Mouse (Mus musculus) midbrain, postnatal 0 days (tissue): ENCODE measurements around the gene Asb6. TPM values are rescaled to one million over a fixed set of nuclear protein-coding genes. Genes with fewer than 3 reads are reported as not detected.

Experiments
- ATAC-seq: fragments of 200-750 bp; cut with Nextera tagmentation; 2 replicates; pipeline ENCODE4 v1.8.0; 2017; ENCODE audit warnings: moderate number of reproducible peaks, mild to moderate bottlenecking, moderate TSS enrichment, moderate library complexity; ENCODE audit not compliant: low FRiP score
- DNase-seq: peaks from one replicate; pipeline ENCODE4 v3.0.0-alpha.2; 2015; ENCODE audit warnings: low spot score
- H3K27ac ChIP-seq: fragments of 300-500 bp; sonication (generic); 2 replicates; pipeline ENCODE4 v1.5.1; 2014; ENCODE audit warnings: low read depth, mild to moderate bottlenecking, low read length, mixed read lengths
- H3K27me3 ChIP-seq: fragments of 300-500 bp; sonication (generic); 2 replicates; pipeline ENCODE4 v1.6.1; 2014; ENCODE audit warnings: low read length, control low read depth, mixed read lengths; ENCODE audit not compliant: insufficient read depth
- H3K36me3 ChIP-seq: fragments of 300-500 bp; sonication (generic); 2 replicates; pipeline ENCODE4 v1.6.1; 2014; ENCODE audit warnings: low read length, control low read depth, mixed read lengths; ENCODE audit not compliant: insufficient read depth
- H3K4me1 ChIP-seq: fragments of 300-500 bp; sonication (generic); 2 replicates; pipeline ENCODE4 v1.6.1; 2014; ENCODE audit warnings: mild to moderate bottlenecking, control low read depth, antibody characterized with exemption, low read length, mixed read lengths; ENCODE audit not compliant: insufficient read depth
- H3K4me2 ChIP-seq: fragments of 300-500 bp; sonication (generic); 2 replicates; pipeline ENCODE4 v1.6.1; 2014; ENCODE audit warnings: low read depth, mild to moderate bottlenecking, low read length, mixed read lengths; ENCODE audit not compliant: poor library complexity, severe bottlenecking
- H3K4me3 ChIP-seq: fragments of 300-500 bp; sonication (generic); 2 replicates; pipeline ENCODE4 v1.5.1; 2014; ENCODE audit warnings: low read depth, mild to moderate bottlenecking, low read length, moderate library complexity
- H3K9ac ChIP-seq: fragments of 300-500 bp; sonication (generic); replicated peaks from 2 replicates; pipeline ENCODE4 v1.6.1; 2014; ENCODE audit warnings: mild to moderate bottlenecking, low read length, moderate library complexity, mixed read lengths; ENCODE audit not compliant: poor library complexity, severe bottlenecking
- H3K9me3 ChIP-seq: fragments of 300-500 bp; sonication (generic); 2 replicates; pipeline ENCODE4 v1.6.1; 2016; ENCODE audit warnings: low read length, control low read depth
- CTCF ChIP-seq: IDR thresholded peaks from 2 replicates; pipeline ENCODE4 v1.5.1; 2016; ENCODE audit warnings: antibody characterized with exemption, mild to moderate bottlenecking
- WGBS: fragments of 180-500 bp; shearing (Covaris S2); extraction: QIAGEN DNeasy Blood & Tissue Kit; methylation state at CpG from one replicate; pipeline ENCODE4 v1.1.7; 2014; 5-methylcytosine and 5-hydroxymethylcytosine counted together
- polyA plus RNA-seq: library from polyadenylated mRNA; unstranded; fragments of >200 nt; fragmentation: Nextera tagmentation; extraction: Ambion mirVana; gene quantifications from 2 replicates; pipeline ENCODE4 v1.2.1, GENCODE M21; 2015
- total RNA-seq: library from RNA; depleted of rRNA; stranded (reverse); fragments of >200 nt; gene quantifications from 2 replicates; pipeline ENCODE4 v1.2.3, GENCODE M21; 2014; rRNA removed

Gene Asb6
- total and polyA plus RNA-seq, 2 experiments from 2014 or later, result 36.1 to 40.7 TPM

DNA sequence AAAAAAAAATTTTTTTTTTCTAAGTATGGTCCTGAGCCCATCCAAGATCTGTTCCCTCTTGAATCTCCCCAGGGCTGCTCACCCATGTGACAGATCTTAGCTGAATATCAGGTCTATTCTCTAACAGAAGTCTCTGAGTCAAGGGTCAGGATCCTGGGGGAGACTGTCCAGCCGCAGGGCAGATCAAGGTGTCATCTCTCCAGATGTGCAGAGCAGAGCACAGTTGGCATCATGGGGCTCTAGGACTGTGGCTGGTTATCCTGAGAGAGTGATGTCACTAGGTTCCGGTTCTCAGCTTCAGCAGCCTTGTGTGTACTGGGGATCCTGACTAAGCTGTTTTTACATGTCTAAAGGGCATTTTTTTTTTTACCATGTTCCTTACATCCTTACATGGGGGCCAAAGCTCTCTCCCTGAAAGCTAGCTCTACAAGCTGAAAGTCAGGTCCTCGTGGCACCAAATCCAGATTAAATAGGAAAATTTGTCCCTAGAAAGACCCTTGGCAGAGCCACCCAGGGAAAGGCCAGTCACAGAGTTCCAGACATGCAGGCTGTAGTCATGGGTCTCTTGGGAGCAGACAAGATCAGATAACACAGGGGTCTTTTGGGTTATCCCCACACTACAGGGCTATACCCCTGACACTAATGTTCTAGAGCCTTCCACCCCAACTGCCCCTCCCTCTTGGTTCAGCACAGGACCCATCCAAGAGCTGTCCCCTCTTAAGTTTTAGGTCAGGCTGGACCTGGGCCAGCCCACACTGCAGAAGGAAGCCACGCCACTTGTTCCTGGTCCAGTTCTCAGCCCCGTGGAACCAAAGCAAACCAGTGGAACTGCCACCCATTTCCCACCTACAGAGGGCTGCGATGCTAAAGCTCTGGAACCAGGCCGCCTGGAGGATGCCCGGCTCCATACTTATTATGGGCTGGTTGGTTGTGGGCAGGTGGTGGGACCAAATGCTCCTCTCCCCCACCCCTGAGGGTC is 47.5 kb downstream of the Asb6 start:
- peaks cover 4% of the 10 kb centered on the region for H3K4me1 ChIP-seq
- H3K36me3 ChIP-seq, result no peaks in the 10 kb centered on the region
- no peak overlapping the region for H3K27ac ChIP-seq
- DNase-seq, result no peak
- H3K27me3 ChIP-seq, result no peaks in the 10 kb centered on the region
- H3K4me2 ChIP-seq, result peak overlapping the region; percentile 50
- H3K4me3 ChIP-seq, result no peak overlapping the region
- WGBS, result 74% methylated on average over 8 of the region's 8 CpGs
- no peaks in the 10 kb centered on the region for H3K9me3 ChIP-seq
- ATAC-seq, result no peak
- H3K9ac ChIP-seq, result peak overlapping the region; percentile 50; the same call in 1 of the 2 replicates
- no peak for TF ChIP-seq CTCF

DNA sequence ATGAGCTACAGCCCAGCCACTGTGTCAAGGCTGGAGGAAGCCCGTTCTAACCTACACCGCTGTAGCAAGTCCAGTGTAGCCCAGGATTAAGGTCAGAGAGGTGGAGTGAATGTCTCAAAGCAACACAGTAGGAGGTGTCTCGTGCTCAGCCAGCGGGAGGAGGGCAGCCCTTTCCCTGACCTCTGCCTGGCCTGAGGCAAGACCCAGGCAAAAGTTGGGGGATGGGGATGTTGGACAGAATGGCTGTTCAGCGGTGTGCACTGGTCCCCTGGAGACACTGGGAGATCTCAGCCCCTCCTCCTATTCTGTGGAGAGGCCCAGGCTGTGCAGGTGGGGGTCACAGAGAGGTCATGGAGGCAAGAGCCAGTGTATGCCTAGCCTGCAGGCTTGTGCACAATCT is 50.9 kb downstream of the Asb6 start:
- Histone ChIP-seq H3K27ac (no peak overlapping the region), H3K4me3 (no peak overlapping the region), H3K27me3 (no peaks in the 10 kb centered on the region), H3K36me3 (no peaks in the 10 kb centered on the region), H3K9ac (no peak overlapping the region), H3K9me3 (no peaks in the 10 kb centered on the region), H3K4me1 (no peaks in the 10 kb centered on the region; the same call in none of the 2 replicates), H3K4me2 (no peak overlapping the region)
- DNase-seq (no peak), ATAC-seq (no peak)
- no peak for TF ChIP-seq CTCF
- 10% methylated on average over 5 of the region's 5 CpGs for WGBS

DNA sequence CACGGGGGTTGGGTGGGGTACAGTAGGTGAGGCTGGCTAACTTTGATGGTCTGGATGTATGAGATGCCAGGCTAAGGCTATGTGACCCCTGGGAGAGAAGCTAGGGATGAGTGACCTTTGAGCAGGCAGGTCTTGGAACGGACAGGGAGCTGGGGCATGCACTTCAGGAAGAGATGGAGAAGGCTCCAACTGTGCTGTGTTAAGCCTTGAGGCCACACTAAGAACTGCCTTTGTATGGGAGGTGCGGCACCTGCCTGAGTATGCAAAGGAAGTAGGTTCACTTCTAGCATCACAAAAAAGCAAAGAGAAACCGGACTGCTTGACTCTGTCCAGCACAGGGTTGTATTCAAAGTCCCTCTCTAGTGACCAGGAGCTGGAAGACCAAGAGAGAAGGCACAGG is 51.9 kb downstream of the Asb6 start:
- DNase-seq (no peak), ATAC-seq (no peak)
- WGBS, result 71% methylated on average over 4 of the region's 4 CpGs
- H3K4me3 ChIP-seq, result no peak overlapping the region
- no peaks in the 10 kb centered on the region for H3K9me3 ChIP-seq
- no peak for TF ChIP-seq CTCF
- no peaks in the 10 kb centered on the region for H3K36me3 ChIP-seq
- no peaks in the 10 kb centered on the region for H3K27me3 ChIP-seq
- H3K4me1 ChIP-seq, result no peaks in the 10 kb centered on the region; the same call in 1 of the 2 replicates
- H3K4me2 ChIP-seq, result no peak overlapping the region
- H3K27ac ChIP-seq, result no peak overlapping the region
- no peak overlapping the region for H3K9ac ChIP-seq

DNA sequence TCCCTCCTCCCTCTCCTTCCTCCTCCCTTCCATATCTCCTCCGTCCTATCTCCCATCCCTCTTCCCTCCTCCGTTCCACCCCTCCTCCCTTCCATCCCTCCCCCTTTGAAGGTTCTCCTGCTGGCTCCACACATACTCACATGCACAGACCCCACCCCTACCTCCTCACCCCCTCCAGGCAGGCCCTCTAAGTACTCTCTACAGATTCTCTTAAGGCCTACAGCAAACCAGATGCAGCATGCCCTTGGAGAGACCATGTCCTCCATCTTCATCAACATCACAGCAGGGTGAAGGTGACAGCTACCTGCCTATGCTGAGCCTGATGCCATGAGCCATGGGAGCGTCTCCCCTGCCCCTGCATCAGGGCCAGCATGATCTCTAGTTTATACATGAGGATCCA is 52.9 kb downstream of the Asb6 start:
- Histone ChIP-seq H3K36me3 (no peaks in the 10 kb centered on the region), H3K4me2 (no peak overlapping the region), H3K4me3 (no peak overlapping the region), H3K27ac (no peak overlapping the region), H3K9ac (no peak overlapping the region), H3K4me1 (no peaks in the 10 kb centered on the region), H3K9me3 (no peaks in the 10 kb centered on the region), H3K27me3 (no peaks in the 10 kb centered on the region)
- WGBS, result 82% methylated on average over 3 of the region's 3 CpGs
- ATAC-seq, result no peak
- no peak for TF ChIP-seq CTCF
- DNase-seq, result no peak

DNA sequence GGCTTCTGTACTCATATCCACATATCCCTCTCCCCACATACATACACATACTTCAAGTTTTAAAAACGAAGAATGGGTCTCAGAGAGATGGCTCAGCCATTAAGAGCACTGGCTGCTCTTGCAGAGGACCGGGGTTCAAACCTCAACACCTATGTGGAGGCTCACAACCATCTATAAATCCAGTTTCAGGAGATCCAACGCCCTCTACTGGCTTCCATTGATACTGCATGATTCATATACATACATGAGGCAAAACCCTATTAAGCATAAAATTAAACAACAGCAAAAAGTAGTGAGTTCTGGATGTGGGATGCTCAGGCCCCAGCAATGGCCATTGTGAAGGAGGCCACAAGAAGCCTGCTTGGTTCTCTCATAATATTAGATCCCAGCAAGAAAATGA is 54.2 kb downstream of the Asb6 start:
- no peak overlapping the region for H3K4me2 ChIP-seq
- no peaks in the 10 kb centered on the region for H3K9me3 ChIP-seq
- no peaks in the 10 kb centered on the region for H3K36me3 ChIP-seq
- H3K27ac ChIP-seq, result no peak overlapping the region
- WGBS, result 62% methylated on average over 3 of the region's 3 CpGs
- no peak for DNase-seq
- H3K4me1 ChIP-seq, result 0 out of 2 replicates have a peak, but pooled peaks cover 2% of the 10 kb centered on the region
- no peaks in the 10 kb centered on the region for H3K27me3 ChIP-seq
- TF ChIP-seq CTCF, result peak; percentile 55
- no peak overlapping the region for H3K9ac ChIP-seq
- no peak overlapping the region for H3K4me3 ChIP-seq
- no peak for ATAC-seq

DNA sequence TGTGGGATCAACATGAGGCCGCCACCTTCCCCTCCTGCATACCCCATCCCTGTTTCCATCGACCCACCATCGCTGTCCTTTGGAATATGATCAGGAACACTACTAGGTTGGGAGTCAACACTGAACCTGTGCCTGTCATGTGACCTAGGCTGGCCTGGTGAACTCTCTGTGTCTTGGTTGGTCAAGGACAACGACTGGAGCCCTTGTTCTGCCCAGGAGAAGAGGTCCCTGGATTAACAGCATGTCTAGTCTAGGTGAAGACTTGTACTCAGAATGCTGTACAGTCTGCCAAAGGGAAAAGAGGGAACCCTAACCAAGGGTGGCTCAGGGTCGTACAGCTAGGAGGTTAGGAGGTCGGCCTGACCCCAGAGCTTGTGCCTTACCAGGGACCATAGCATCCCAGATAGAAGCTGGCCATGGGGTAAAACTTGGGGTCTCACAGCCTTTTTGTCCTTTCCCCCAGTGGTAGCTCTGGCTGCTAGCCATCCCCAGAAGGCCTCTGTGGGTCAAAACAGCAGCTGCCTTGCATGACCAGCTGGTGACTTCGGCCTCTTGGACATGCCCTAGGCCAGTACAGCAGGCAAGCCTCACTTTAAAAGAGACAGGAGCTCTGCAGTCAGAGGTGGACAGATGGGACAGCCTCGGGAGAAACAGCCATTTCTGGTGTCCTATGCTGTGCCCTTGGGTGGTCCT is 56.7 kb downstream of the Asb6 start:
- Histone ChIP-seq H3K4me1 (0 out of 2 replicates have a peak, but pooled peaks cover 2% of the 10 kb centered on the region), H3K9ac (no peak overlapping the region), H3K36me3 (no peaks in the 10 kb centered on the region), H3K4me2 (no peak overlapping the region), H3K4me3 (no peak overlapping the region), H3K27ac (no peak overlapping the region), H3K9me3 (no peaks in the 10 kb centered on the region), H3K27me3 (no peaks in the 10 kb centered on the region)
- TF ChIP-seq CTCF, result no peak
- 83% methylated on average over 8 of the region's 8 CpGs for WGBS
- ATAC-seq (no peak), DNase-seq (no peak)

Other genes with a start within 250 kb of the Asb6 start
- 0.55 and 2.2 TPM in 2 replicates for gene Cstad, start 235.3 kb downstream of the Asb6 start, total RNA-seq
- gene Cstad, start 235.3 kb downstream of the Asb6 start, polyA plus RNA-seq, result 0.64 and 0.70 TPM in 2 replicates
- gene 1700001O22Rik, start 26.7 kb downstream of the Asb6 start, total RNA-seq, result 2.4 TPM in 1 of 2 replicates, not detected in the other
- 1.2 and 1.5 TPM in 2 replicates for gene 1700001O22Rik, start 26.7 kb downstream of the Asb6 start, polyA plus RNA-seq
- 62.2 and 74.1 TPM in 2 replicates for gene Ntmt1, start 22.5 kb downstream of the Asb6 start, total RNA-seq
- 90.3 and 104 TPM in 2 replicates for gene Ntmt1, start 22.5 kb downstream of the Asb6 start, polyA plus RNA-seq
- 4.4 and 12.5 TPM in 2 replicates for gene Prrx2, start 4.6 kb upstream of the Asb6 start, total RNA-seq
- gene Prrx2, start 4.6 kb upstream of the Asb6 start, polyA plus RNA-seq, result 3.0 and 5.1 TPM in 2 replicates
- 6.7 and 19.8 TPM in 2 replicates for gene Ptges, start 99.5 kb upstream of the Asb6 start, total RNA-seq
- gene Ptges, start 99.5 kb upstream of the Asb6 start, polyA plus RNA-seq, result 8.0 and 8.5 TPM in 2 replicates
- 27.1 and 28.3 TPM in 2 replicates for gene Tor1b, start 122.6 kb upstream of the Asb6 start, total RNA-seq
- gene Tor1b, start 122.6 kb upstream of the Asb6 start, polyA plus RNA-seq, result 16.4 and 17.0 TPM in 2 replicates
- gene Tor1a, start 137.6 kb upstream of the Asb6 start, total RNA-seq, result 68.9 and 88.7 TPM in 2 replicates
- 90.3 and 95.4 TPM in 2 replicates for gene Tor1a, start 137.6 kb upstream of the Asb6 start, polyA plus RNA-seq
- 34.8 and 41.7 TPM in 2 replicates for gene BC005624, start 151.9 kb upstream of the Asb6 start, total RNA-seq
- 86.7 and 93.1 TPM in 2 replicates for gene BC005624, start 151.9 kb upstream of the Asb6 start, polyA plus RNA-seq
- 36.6 and 41.2 TPM in 2 replicates for gene Usp20, start 151.9 kb upstream of the Asb6 start, total RNA-seq
- 32.5 and 32.8 TPM in 2 replicates for gene Usp20, start 151.9 kb upstream of the Asb6 start, polyA plus RNA-seq